Mouse (Mus musculus) heart, embryonic 11.5 days (tissue): ENCODE measurements around the gene Ldhb. TPM values are rescaled to one million over a fixed set of nuclear protein-coding genes. Genes with fewer than 3 reads are reported as not detected.

ENCODE experiments used
- ATAC-seq: fragments of 200-750 bp; cut with Nextera tagmentation; replicated peaks from 2 replicates; pipeline ENCODE4 v1.8.0; 2017; ENCODE audit warnings: moderate library complexity; ENCODE audit not compliant: insufficient number of reproducible peaks, low FRiP score, low TSS enrichment
- H3K27ac ChIP-seq: fragments of 300-500 bp; sonication (generic); 2 replicates; pipeline ENCODE4 v1.5.1; 2014; ENCODE audit warnings: mild to moderate bottlenecking, low read depth, low read length
- H3K27me3 ChIP-seq: fragments of 300-500 bp; sonication (generic); 2 replicates; pipeline ENCODE4 v1.6.1; 2014; ENCODE audit warnings: mild to moderate bottlenecking, low read length, mixed read lengths; ENCODE audit not compliant: control insufficient read depth, insufficient read depth
- H3K36me3 ChIP-seq: fragments of 300-500 bp; sonication (generic); 2 replicates; pipeline ENCODE4 v1.6.1; 2014; ENCODE audit warnings: mild to moderate bottlenecking, low read length, moderate library complexity, mixed read lengths; ENCODE audit not compliant: control insufficient read depth, insufficient read depth
- H3K4me1 ChIP-seq: fragments of 300-500 bp; sonication (generic); 2 replicates; pipeline ENCODE4 v1.6.1; 2014; ENCODE audit warnings: low read length; ENCODE audit not compliant: control insufficient read depth, insufficient read depth
- H3K4me2 ChIP-seq: fragments of 300-500 bp; sonication (generic); 2 replicates; pipeline ENCODE4 v1.6.1; 2014; ENCODE audit warnings: mild to moderate bottlenecking, moderate library complexity
- H3K4me3 ChIP-seq: fragments of 300-500 bp; sonication (generic); 2 replicates; pipeline ENCODE4 v1.5.1; 2014; ENCODE audit warnings: low read depth, low read length
- H3K9ac ChIP-seq: fragments of 300-500 bp; sonication (generic); 2 replicates; pipeline ENCODE4 v1.6.1; 2014; ENCODE audit warnings: mild to moderate bottlenecking, low read depth, low read length, moderate library complexity
- H3K9me3 ChIP-seq: fragments of 300-500 bp; sonication (generic); replicated peaks from 2 replicates; pipeline ENCODE4 v1.6.1; 2016; ENCODE audit warnings: low read length; ENCODE audit not compliant: control insufficient read depth
- WGBS: fragments of 180-500 bp; shearing (Covaris S2); extraction: QIAGEN DNeasy Blood & Tissue Kit; methylation state at CpG from one replicate; pipeline ENCODE4 v1.1.7; 2014; ENCODE audit not compliant: insufficient replicate concordance; 5-methylcytosine and 5-hydroxymethylcytosine counted together
- polyA plus RNA-seq: library from polyadenylated mRNA; unstranded; fragments of >200 nt; fragmentation: Nextera tagmentation; extraction: Ambion mirVana; gene quantifications from 2 replicates; pipeline ENCODE4 v1.2.1, GENCODE M21; 2014

Ldhb gene
- polyA plus RNA-seq, result 651 and 686 TPM in 2 replicates

DNA sequence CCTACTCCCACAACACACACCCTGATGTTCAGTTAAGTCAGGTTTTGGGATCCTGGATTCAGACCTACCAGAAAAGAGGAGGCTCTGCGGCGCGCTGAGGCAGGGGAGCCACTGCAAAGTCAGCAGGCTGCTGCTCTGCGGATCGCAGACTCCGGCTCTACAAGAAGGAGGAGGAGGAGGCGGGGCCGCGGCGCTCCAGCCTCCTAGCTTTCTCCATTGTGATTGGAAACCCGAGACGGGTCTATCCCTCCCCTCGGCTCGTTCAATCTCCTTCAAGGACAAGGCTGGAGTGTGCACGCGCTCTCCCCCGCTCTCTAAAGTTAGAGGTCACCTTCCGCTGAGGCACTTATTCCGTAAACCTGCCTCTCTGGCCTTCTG is at the start of gene Ldhb:
TSS of gene Ldhb (minus strand) at position 173 of the 378 bp plus-strand sequence.
- H3K4me1 ChIP-seq, result peaks cover 24% of the 10 kb centered on the region
- peak; percentile 96 for ATAC-seq
- peaks cover 5% of the 10 kb centered on the region; the same call in 1 of the 2 replicates for H3K27me3 ChIP-seq
- peak within 1 kb of the TSS; percentile 85 for H3K27ac ChIP-seq
- peak within 1 kb of the TSS; percentile 80 for H3K4me2 ChIP-seq
- no peaks in the 10 kb centered on the region for H3K9me3 ChIP-seq
- peak within 1 kb of the TSS; percentile 73 for H3K4me3 ChIP-seq
- peak within 1 kb of the TSS; percentile 85 for H3K9ac ChIP-seq
- H3K36me3 ChIP-seq, result peaks cover 3% of the 10 kb centered on the region; the same call in 1 of the 2 replicates
- WGBS, result under 1% methylated on average over 19 of the region's 19 CpGs

- no peak overlapping the region for H3K4me3 ChIP-seq
Measured at GRCm38 (mm10) chr6:142555988-142556387, 48.2 kb upstream of the Ldhb start.

GRCm38 (mm10) chr6:142551482-142551881 is 43.7 kb upstream of the Ldhb start:
- H3K4me3 ChIP-seq, result no peak overlapping the region
- no peak for ATAC-seq
- no peaks in the 10 kb centered on the region for H3K27me3 ChIP-seq
- H3K9me3 ChIP-seq, result no peaks in the 10 kb centered on the region
- H3K27ac ChIP-seq, result no peak overlapping the region
- no peaks in the 10 kb centered on the region for H3K36me3 ChIP-seq
- no peak overlapping the region for H3K4me2 ChIP-seq
- WGBS, result 45% methylated on average over 4 of the region's 4 CpGs
- no peaks in the 10 kb centered on the region for H3K4me1 ChIP-seq
- no peak overlapping the region for H3K9ac ChIP-seq

More at GRCm38 (mm10) chr6:142555988-142556387, 48.2 kb upstream of the Ldhb start:
- Histone ChIP-seq H3K9ac (no peak overlapping the region), H3K4me2 (no peak overlapping the region), H3K4me1 (no peaks in the 10 kb centered on the region), H3K27me3 (no peaks in the 10 kb centered on the region; the same call in 1 of the 2 replicates), H3K9me3 (no peaks in the 10 kb centered on the region), H3K27ac (no peak overlapping the region), H3K36me3 (no peaks in the 10 kb centered on the region)
- no peak for ATAC-seq
- WGBS, result 58% methylated on average over 1 of the region's 1 CpGs

GRCm38 (mm10) chr6:142550871-142551270 is 43.1 kb upstream of the Ldhb start:
- Histone ChIP-seq H3K4me3 (no peak overlapping the region), H3K9me3 (no peaks in the 10 kb centered on the region), H3K27me3 (no peaks in the 10 kb centered on the region), H3K4me1 (no peaks in the 10 kb centered on the region), H3K27ac (no peak overlapping the region), H3K4me2 (no peak overlapping the region), H3K36me3 (no peaks in the 10 kb centered on the region), H3K9ac (no peak overlapping the region)
- no peak for ATAC-seq
- WGBS, result 61% methylated on average over 4 of the region's 4 CpGs

DNA sequence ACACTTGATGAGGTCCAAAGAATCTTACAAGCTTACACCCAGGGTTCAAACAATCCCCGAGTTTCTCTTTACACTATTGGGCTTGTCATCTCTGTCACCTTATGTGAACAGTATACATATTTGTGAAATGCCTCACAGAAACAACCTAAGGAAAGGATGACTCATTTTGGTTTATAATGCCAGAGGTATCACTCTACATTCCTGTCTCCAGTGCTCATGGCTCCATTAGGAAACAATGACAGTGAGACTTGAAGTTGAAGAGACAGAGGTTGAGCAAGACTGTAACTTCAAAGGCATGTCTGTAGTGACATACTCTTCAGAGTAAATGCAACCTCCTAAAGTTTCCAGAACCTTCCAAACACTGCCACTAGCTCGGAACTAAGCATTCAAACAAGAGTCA is 40.6 kb upstream of the Ldhb start:
- H3K4me2 ChIP-seq, result no peak overlapping the region
- H3K4me3 ChIP-seq, result no peak overlapping the region
- no peaks in the 10 kb centered on the region for H3K27me3 ChIP-seq
- 86% methylated on average over 2 of the region's 2 CpGs for WGBS
- H3K9me3 ChIP-seq, result no peaks in the 10 kb centered on the region
- no peak overlapping the region for H3K27ac ChIP-seq
- no peaks in the 10 kb centered on the region for H3K4me1 ChIP-seq
- no peak for ATAC-seq
- H3K9ac ChIP-seq, result no peak overlapping the region
- H3K36me3 ChIP-seq, result no peaks in the 10 kb centered on the region

- peak; percentile 75; the same call in 1 of the 2 replicates for ATAC-seq
- Histone ChIP-seq H3K27ac (no peak overlapping the region), H3K4me3 (no peak overlapping the region), H3K4me1 (no peaks in the 10 kb centered on the region), H3K4me2 (peak overlapping the region; percentile 31; the same call in 1 of the 2 replicates), H3K36me3 (no peaks in the 10 kb centered on the region), H3K27me3 (no peaks in the 10 kb centered on the region), H3K9me3 (no peaks in the 10 kb centered on the region), H3K9ac (no peak overlapping the region)
- WGBS, result 51% methylated on average over 14 of the region's 14 CpGs
Measured at GRCm38 (mm10) chr6:142545132-142545531, 37.4 kb upstream of the Ldhb start.

DNA sequence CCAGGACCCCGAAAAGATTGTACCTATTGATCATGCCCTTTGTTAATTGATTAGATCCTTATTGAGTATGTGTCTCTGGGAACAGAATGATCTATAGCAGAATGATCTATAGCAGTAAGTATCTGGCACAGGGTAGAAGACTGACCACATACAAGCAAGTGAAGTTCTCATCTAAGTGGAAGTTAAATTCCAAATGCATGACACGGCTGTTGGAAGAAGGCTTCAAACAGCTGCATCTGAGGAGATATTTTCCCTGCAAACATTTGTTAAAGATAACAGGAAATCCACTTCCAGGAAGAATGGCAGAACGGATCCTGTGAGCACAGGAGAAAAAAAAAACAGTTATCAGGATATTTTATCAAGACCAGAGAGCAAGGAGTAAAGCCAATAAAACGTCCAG is 35.9 kb upstream of the Ldhb start:
- no peak overlapping the region for H3K27ac ChIP-seq
- ATAC-seq, result no peak
- H3K4me1 ChIP-seq, result no peaks in the 10 kb centered on the region
- no peaks in the 10 kb centered on the region for H3K9me3 ChIP-seq
- H3K27me3 ChIP-seq, result no peaks in the 10 kb centered on the region
- no peaks in the 10 kb centered on the region for H3K36me3 ChIP-seq
- H3K4me2 ChIP-seq, result no peak overlapping the region
- 58% methylated on average over 4 of the region's 4 CpGs for WGBS
- no peak overlapping the region for H3K9ac ChIP-seq
- no peak overlapping the region for H3K4me3 ChIP-seq

GRCm38 (mm10) chr6:142542800-142543175 is 35.0 kb upstream of the Ldhb start:
- no peak overlapping the region for H3K4me2 ChIP-seq
- no peak overlapping the region for H3K27ac ChIP-seq
- no peaks in the 10 kb centered on the region for H3K27me3 ChIP-seq
- H3K4me3 ChIP-seq, result no peak overlapping the region
- H3K4me1 ChIP-seq, result no peaks in the 10 kb centered on the region
- H3K9ac ChIP-seq, result no peak overlapping the region
- no peak for ATAC-seq
- 66% methylated on average over 6 of the region's 6 CpGs for WGBS
- no peaks in the 10 kb centered on the region for H3K9me3 ChIP-seq
- H3K36me3 ChIP-seq, result no peaks in the 10 kb centered on the region

DNA sequence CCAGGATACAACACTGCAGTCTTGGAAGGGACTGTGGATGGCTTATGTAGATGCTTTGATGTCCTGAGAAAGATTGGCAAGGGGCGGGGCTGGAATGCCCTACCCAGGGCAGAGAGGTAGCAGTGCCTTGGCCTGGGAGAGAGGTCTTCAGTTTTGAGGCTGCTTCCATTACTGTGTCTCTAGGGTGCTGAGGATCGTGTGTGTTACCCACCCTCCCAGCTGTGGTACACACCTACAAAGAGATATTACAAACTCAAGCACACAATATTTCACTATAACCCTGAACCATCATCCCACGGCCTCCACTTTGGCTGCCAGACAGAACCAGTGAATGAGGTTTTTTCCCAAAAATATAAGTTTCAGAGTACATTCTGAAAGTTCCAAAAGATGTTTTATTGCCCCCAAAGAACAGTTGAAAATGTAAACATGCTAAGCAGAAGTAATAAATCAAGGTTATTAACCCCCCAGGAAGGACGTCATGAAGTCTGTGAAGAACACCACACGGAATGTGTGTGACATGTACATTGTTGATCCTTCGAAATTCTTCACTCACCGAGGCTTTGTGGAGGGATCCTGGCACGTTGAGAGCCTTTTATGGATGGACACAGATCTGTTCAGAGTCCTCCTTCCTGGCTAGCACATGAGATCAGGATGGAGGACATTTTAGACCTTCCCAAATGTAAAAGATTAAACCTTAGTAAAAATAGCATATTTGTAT is 34.5 kb upstream of the Ldhb start:
- no peak for ATAC-seq
- no peak overlapping the region for H3K4me2 ChIP-seq
- 72% methylated on average over 8 of the region's 8 CpGs for WGBS
- no peaks in the 10 kb centered on the region for H3K27me3 ChIP-seq
- no peaks in the 10 kb centered on the region for H3K36me3 ChIP-seq
- H3K27ac ChIP-seq, result no peak overlapping the region
- no peaks in the 10 kb centered on the region for H3K9me3 ChIP-seq
- no peak overlapping the region for H3K4me3 ChIP-seq
- H3K4me1 ChIP-seq, result no peaks in the 10 kb centered on the region
- H3K9ac ChIP-seq, result no peak overlapping the region
